Mouse (Mus musculus) embryo, embryonic 10.5 days (tissue): ENCODE results near the gene Ppp1r37.
"Not testable (repeated sequence)": the region's sequence is repeated elsewhere in the genome, so short reads cannot be mapped to it uniquely, and the experiment has no call there.

ENCODE experiments used
- DNase-seq: peaks from one replicate; pipeline ENCODE4 v3.0.0-alpha.2; 2015; ENCODE audit warnings: low spot score

The Ppp1r37 gene

GRCm38 (mm10) chr7:19562643-19563410 is at the start of gene Ppp1r37:
Gene Ppp1r37 (minus strand): TSS chr7:19563076.
- DNase-seq, result peak; percentile 72

GRCm38 (mm10) chr7:19610969-19611368 is 48.1 kb upstream of the Ppp1r37 start:
- DNase-seq, result no peak

GRCm38 (mm10) chr7:19609641-19610332 is 46.9 kb upstream of the Ppp1r37 start:
- DNase-seq, result no peak

- no peak for DNase-seq
These were observed 44.4 kb upstream of the Ppp1r37 start for GRCm38 (mm10) chr7:19607291-19607690.

- DNase-seq, result not testable (repeated sequence)
These were observed 41.8 kb upstream of the Ppp1r37 start for GRCm38 (mm10) chr7:19604606-19605214.

GRCm38 (mm10) chr7:19603849-19604605 is 41.2 kb upstream of the Ppp1r37 start, which contains the start of gene Clasrp:
Gene Clasrp (minus strand): TSS chr7:19604486.
- peak; percentile 98 for DNase-seq

GRCm38 (mm10) chr7:19603055-19603454 is 40.2 kb upstream of the Ppp1r37 start:
- no peak for DNase-seq

GRCm38 (mm10) chr7:19600562-19600961 is 37.7 kb upstream of the Ppp1r37 start:
- no peak for DNase-seq

GRCm38 (mm10) chr7:19593061-19593730 is 30.3 kb upstream of the Ppp1r37 start:
- DNase-seq, result no peak

GRCm38 (mm10) chr7:19589917-19590316 is 27.0 kb upstream of the Ppp1r37 start:
- DNase-seq, result peak; percentile 89

- peak; percentile 68 for DNase-seq
These were observed 26.3 kb upstream of the Ppp1r37 start for GRCm38 (mm10) chr7:19589207-19589606.

- no peak for DNase-seq
These were observed 23.4 kb upstream of the Ppp1r37 start for GRCm38 (mm10) chr7:19586269-19586668.

GRCm38 (mm10) chr7:19580634-19581033 is 17.8 kb upstream of the Ppp1r37 start:
- no peak for DNase-seq

GRCm38 (mm10) chr7:19579751-19580150 is 16.9 kb upstream of the Ppp1r37 start:
- no peak for DNase-seq

- no peak for DNase-seq
These were observed 15.6 kb upstream of the Ppp1r37 start for GRCm38 (mm10) chr7:19578436-19578835.

GRCm38 (mm10) chr7:19577877-19578414 is 15.1 kb upstream of the Ppp1r37 start:
- DNase-seq, result no peak

- peak; percentile 48 for DNase-seq
These were observed 14.4 kb upstream of the Ppp1r37 start, which contains the start of the genes Zfp296 and Gemin7 for GRCm38 (mm10) chr7:19577141-19577852. Gene Zfp296 (plus strand): TSS chr7:19577287. Gene Gemin7 (minus strand): TSS chr7:19577595.

GRCm38 (mm10) chr7:19575559-19575958 is 12.7 kb upstream of the Ppp1r37 start:
- DNase-seq, result no peak

GRCm38 (mm10) chr7:19573776-19574140 is 10.9 kb upstream of the Ppp1r37 start:
- no peak for DNase-seq
